Mouse (Mus musculus) intestine, postnatal 0 days (tissue): ENCODE results near the gene Ppp1r15b. TPM values are rescaled to one million over a fixed set of nuclear protein-coding genes. Genes with fewer than 3 reads are reported as not detected.

Experiments
- ATAC-seq: fragments of 200-750 bp; cut with Nextera tagmentation; 2 replicates; pipeline ENCODE4 v1.8.0; 2017; ENCODE audit warnings: mild to moderate bottlenecking, moderate TSS enrichment, moderate library complexity
- H3K27ac ChIP-seq: fragments of 300-500 bp; sonication (generic); 2 replicates; pipeline ENCODE4 v1.5.1; 2014; ENCODE audit warnings: mild to moderate bottlenecking, low read depth, low read length, moderate library complexity
- H3K27me3 ChIP-seq: fragments of 300-500 bp; sonication (generic); replicated peaks from 2 replicates; pipeline ENCODE4 v1.6.1; 2014; ENCODE audit warnings: low read length, mixed read lengths; ENCODE audit not compliant: control insufficient read depth, insufficient read depth
- H3K36me3 ChIP-seq: fragments of 300-500 bp; sonication (generic); 2 replicates; pipeline ENCODE4 v1.6.1; 2014; ENCODE audit warnings: mild to moderate bottlenecking, moderate library complexity; ENCODE audit not compliant: control insufficient read depth, insufficient read depth
- H3K4me1 ChIP-seq: fragments of 300-500 bp; sonication (generic); replicated peaks from 2 replicates; pipeline ENCODE4 v1.6.1; 2014; ENCODE audit warnings: antibody characterized with exemption, low read length, mixed read lengths; ENCODE audit not compliant: control insufficient read depth, insufficient read depth
- H3K4me2 ChIP-seq: fragments of 300-500 bp; sonication (generic); replicated peaks from 2 replicates; pipeline ENCODE4 v1.6.1; 2014; ENCODE audit warnings: low read depth, mild to moderate bottlenecking, moderate library complexity
- H3K4me3 ChIP-seq: fragments of 300-500 bp; sonication (generic); 2 replicates; pipeline ENCODE4 v1.5.1; 2014; ENCODE audit warnings: low read depth, low read length
- H3K9ac ChIP-seq: fragments of 300-500 bp; sonication (generic); 2 replicates; pipeline ENCODE4 v1.6.1; 2014; ENCODE audit warnings: mild to moderate bottlenecking, low read depth, low read length
- H3K9me3 ChIP-seq: fragments of 300-500 bp; sonication (generic); 2 replicates; pipeline ENCODE4 v1.6.1; 2016; ENCODE audit warnings: mixed run types; ENCODE audit not compliant: control insufficient read depth
- CTCF ChIP-seq: sonication (generic); IDR thresholded peaks from 2 replicates; pipeline ENCODE4 v1.5.1; 2016; ENCODE audit warnings: low read depth, mild to moderate bottlenecking, control low read depth, antibody characterized with exemption, moderate library complexity
- WGBS: fragments of 180-500 bp; shearing (Covaris S2); extraction: QIAGEN DNeasy Blood & Tissue Kit; methylation state at CpG from one replicate; pipeline ENCODE4 v1.1.7; 2014; 5-methylcytosine and 5-hydroxymethylcytosine counted together
- polyA plus RNA-seq: library from polyadenylated mRNA; unstranded; fragments of >200 nt; fragmentation: Nextera tagmentation; extraction: Ambion mirVana; gene quantifications from 2 replicates; pipeline ENCODE4 v1.2.1, GENCODE M21; 2015

The Ppp1r15b gene
- polyA plus RNA-seq, 1 experiment from 2014 or later = 28.5 TPM

GRCm38 (mm10) chr1:133181072-133182015 is 50.4 kb downstream of the Ppp1r15b start:
- H3K4me1 ChIP-seq = no peaks in the 10 kb centered on the region
- H3K4me2 ChIP-seq = peak overlapping the region; percentile 66
- peak; percentile 46 for ATAC-seq
- H3K27ac ChIP-seq = no peak overlapping the region
- H3K9ac ChIP-seq = 0 out of 2 replicates have a peak overlapping the region, but pooled peaks have one; percentile 26
- H3K4me3 ChIP-seq = peak overlapping the region; percentile 35
- H3K9me3 ChIP-seq = no peaks in the 10 kb centered on the region
- H3K27me3 ChIP-seq = no peaks in the 10 kb centered on the region
- TF ChIP-seq CTCF = peak; percentile 96
- WGBS = 12% methylated on average over 31 of the region's 31 CpGs
- peaks cover 3% of the 10 kb centered on the region; the same call in 1 of the 2 replicates for H3K36me3 ChIP-seq

GRCm38 (mm10) chr1:133182016-133182705 is 51.2 kb downstream of the Ppp1r15b start:
- WGBS = 20% methylated on average over 25 of the region's 25 CpGs
- no peaks in the 10 kb centered on the region for H3K9me3 ChIP-seq

GRCm38 (mm10) chr1:133182706-133183095 is 51.8 kb downstream of the Ppp1r15b start:
- 27% methylated on average over 16 of the region's 16 CpGs for WGBS
- no peaks in the 10 kb centered on the region for H3K4me1 ChIP-seq
- H3K36me3 ChIP-seq = peaks cover 3% of the 10 kb centered on the region; the same call in 1 of the 2 replicates
- peak overlapping the region; percentile 35 for H3K4me3 ChIP-seq
- H3K27ac ChIP-seq = no peak overlapping the region
- ATAC-seq = no peak
- no peaks in the 10 kb centered on the region for H3K9me3 ChIP-seq
- H3K9ac ChIP-seq = 0 out of 2 replicates have a peak overlapping the region, but pooled peaks have one; percentile 3
- peak overlapping the region; percentile 66 for H3K4me2 ChIP-seq
- TF ChIP-seq CTCF = no peak
- no peaks in the 10 kb centered on the region for H3K27me3 ChIP-seq

More at GRCm38 (mm10) chr1:133182016-133182705, 51.2 kb downstream of the Ppp1r15b start:
- Histone ChIP-seq H3K4me2 (peak overlapping the region; percentile 66), H3K9ac (0 out of 2 replicates have a peak overlapping the region, but pooled peaks have one; percentile 26), H3K4me3 (peak overlapping the region; percentile 35), H3K27me3 (no peaks in the 10 kb centered on the region), H3K4me1 (no peaks in the 10 kb centered on the region), H3K36me3 (peaks cover 3% of the 10 kb centered on the region; the same call in 1 of the 2 replicates), H3K27ac (no peak overlapping the region)
- TF ChIP-seq CTCF = peak; percentile 31; the same call in 1 of the 2 replicates
- ATAC-seq = peak; percentile 37; the same call in 1 of the 2 replicates

GRCm38 (mm10) chr1:133183141-133183925 is 52.4 kb downstream of the Ppp1r15b start:
- H3K9ac ChIP-seq = 0 out of 2 replicates have a peak overlapping the region, but pooled peaks have one; percentile 3
- H3K4me2 ChIP-seq = no peak overlapping the region
- H3K36me3 ChIP-seq = peaks cover 3% of the 10 kb centered on the region; the same call in 1 of the 2 replicates
- H3K27ac ChIP-seq = no peak overlapping the region; the same call in 1 of the 2 replicates
- no peak for TF ChIP-seq CTCF
- no peak overlapping the region for H3K4me3 ChIP-seq
- 75% methylated on average over 16 of the region's 16 CpGs for WGBS
- H3K4me1 ChIP-seq = no peaks in the 10 kb centered on the region
- H3K27me3 ChIP-seq = no peaks in the 10 kb centered on the region
- ATAC-seq = no peak
- H3K9me3 ChIP-seq = no peaks in the 10 kb centered on the region

GRCm38 (mm10) chr1:133187948-133188680 is 57.2 kb downstream of the Ppp1r15b start:
- Histone ChIP-seq H3K9ac (no peak overlapping the region), H3K4me3 (no peak overlapping the region), H3K4me2 (no peak overlapping the region), H3K27ac (no peak overlapping the region), H3K27me3 (no peaks in the 10 kb centered on the region), H3K36me3 (no peaks in the 10 kb centered on the region; the same call in 1 of the 2 replicates), H3K9me3 (no peaks in the 10 kb centered on the region), H3K4me1 (no peaks in the 10 kb centered on the region)
- ATAC-seq = no peak
- WGBS = 44% methylated on average over 4 of the region's 4 CpGs
- no peak for TF ChIP-seq CTCF
